Mouse (Mus musculus): ENCODE results near the gene Sf1.

DNA sequence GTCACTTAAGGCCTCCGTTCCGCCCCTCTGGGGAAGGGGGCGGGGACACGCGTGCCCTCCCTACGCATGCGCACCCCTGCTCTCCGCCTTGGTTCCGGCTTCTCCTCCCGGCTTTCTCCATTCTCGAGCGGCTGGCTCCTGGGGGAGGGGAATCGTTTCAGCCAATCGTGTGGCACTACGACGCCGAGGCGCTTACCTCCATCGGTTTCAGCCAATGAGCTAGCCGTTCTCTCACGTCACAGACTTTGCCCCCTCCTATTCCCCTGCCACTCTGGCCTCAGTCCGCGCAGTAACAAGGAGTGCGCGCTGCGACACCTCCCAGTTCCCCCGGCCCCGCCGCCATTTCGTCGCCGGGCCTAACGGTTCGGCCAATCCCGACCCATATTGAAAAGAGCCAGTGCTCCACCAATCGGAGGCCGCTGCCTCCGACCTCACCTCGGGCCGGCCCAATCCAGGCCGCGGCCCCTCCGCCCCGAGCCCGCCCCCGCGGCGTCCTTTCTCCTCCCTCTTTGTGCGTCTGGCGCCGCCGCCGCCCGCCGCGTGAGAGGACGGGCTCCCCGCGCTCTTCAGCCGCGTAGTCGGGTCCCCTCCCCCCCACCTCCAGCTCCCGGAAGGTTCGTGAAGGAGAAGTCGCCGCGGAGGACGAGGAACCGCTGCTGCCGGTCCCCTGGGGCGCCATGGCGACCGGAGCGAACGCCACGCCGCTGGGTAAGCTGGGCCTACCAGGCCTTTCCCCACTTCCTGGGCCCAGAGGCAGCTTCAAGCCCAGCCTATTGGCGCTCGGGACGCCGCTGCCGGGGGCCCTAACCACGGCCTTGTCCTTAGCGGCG, at the start of gene Sf1:
- no peak for TF ChIP-seq CTCF (IDR thresholded peaks at IDR 0.05; ENCODE audit: borderline replicate concordance, insufficient read depth, low read length)
- TF ChIP-seq POLR2A (IDR thresholded peaks at IDR 0.05; ENCODE audit: low read depth, low read length): peak; percentile 56
